In genomic region chr6:94756006-94756405, GRCm38 (mm10) we compare ENCODE assay signal across 14 mouse cellular contexts. TPM values are rescaled to one million over a fixed set of nuclear protein-coding genes. Genes with fewer than 3 reads are reported as not detected.
DNase-seq lines count a peak whose midpoint lies in the region; ATAC-seq lines count a peak whose summit lies in the region.
"Had no signal": no experiment of that assay in that cellular context is flagged by ENCODE, and none has a peak within 500 bp of the region (broad histone marks: within the 10 kb centered on the region; RNA-seq: fewer than 3 reads in every experiment).

No protein-coding gene starts in this region.

- H3K4me1 ChIP-seq in forebrain, embryonic 13.5 days: peaks cover 36% of the 10 kb centered on the region
- peaks cover 22% of the 10 kb centered on the region for H3K4me1 ChIP-seq in limb, embryonic 12.5 days (replicated peaks)
- H3K4me1 ChIP-seq in kidney, embryonic 16.5 days (ENCODE audit: insufficient read depth, low read length): 0 out of 2 replicates have a peak, but pooled peaks cover 7% of the 10 kb centered on the region

- no peaks in the 10 kb centered on the region for H3K9me3 ChIP-seq in forebrain, embryonic 13.5 days (replicated peaks)
- H3K9me3 ChIP-seq in limb, embryonic 12.5 days: no peaks in the 10 kb centered on the region
- no peaks in the 10 kb centered on the region for H3K9me3 ChIP-seq in kidney, embryonic 16.5 days (ENCODE audit: low read length)
- H3K9me3 ChIP-seq: G1E had no signal

- peak; percentile 39 for DNase-seq in embryo, embryonic 10 days (ENCODE audit: low spot score)
- no peak for DNase-seq in embryo, embryonic 11 days
- peak; percentile 33 for DNase-seq in ES-CJ7 (ENCODE audit: low read depth, low spot score)
- no peak for DNase-seq in spleen, postnatal 14 days (ENCODE audit: low spot score in 2 of 2)
- DNase-seq: cerebellum, postnatal 25 days; kidney, adult 2 months; liver; spleen, adult 18-20 months; thymus, postnatal 14 days had no signal

- peak overlapping the region; percentile 55 for H3K27ac ChIP-seq in forebrain, embryonic 13.5 days
- H3K27ac ChIP-seq in limb, embryonic 12.5 days: peak overlapping the region; percentile 8; the same call in 1 of the 2 replicates
- H3K27ac ChIP-seq in kidney, embryonic 16.5 days (ENCODE audit: low read length): no peak overlapping the region

- H3K4me2 ChIP-seq in forebrain, embryonic 13.5 days: no peak overlapping the region
- no peak overlapping the region for H3K4me2 ChIP-seq in limb, embryonic 12.5 days
- no peak overlapping the region for H3K4me2 ChIP-seq in kidney, embryonic 16.5 days (replicated peaks; ENCODE audit: low read depth, low read length)

- no peaks in the 10 kb centered on the region for H3K36me3 ChIP-seq in forebrain, embryonic 13.5 days (ENCODE audit: poor library complexity, severe bottlenecking)
- no peaks in the 10 kb centered on the region for H3K36me3 ChIP-seq in limb, embryonic 12.5 days
- no peaks in the 10 kb centered on the region for H3K36me3 ChIP-seq in kidney, embryonic 16.5 days (ENCODE audit: insufficient read depth, low read length)
- H3K36me3 ChIP-seq: G1E had no signal

- H3K27me3 ChIP-seq in forebrain, embryonic 13.5 days: no peaks in the 10 kb centered on the region
- no peaks in the 10 kb centered on the region for H3K27me3 ChIP-seq in limb, embryonic 12.5 days
- no peaks in the 10 kb centered on the region for H3K27me3 ChIP-seq in kidney, embryonic 16.5 days (ENCODE audit: insufficient read depth, low read length)

- no peak overlapping the region for H3K4me3 ChIP-seq in forebrain, embryonic 13.5 days
- H3K4me3 ChIP-seq in limb, embryonic 12.5 days (replicated peaks): no peak overlapping the region
- no peak overlapping the region for H3K4me3 ChIP-seq in kidney, embryonic 16.5 days (ENCODE audit: low read length)

- H3K9ac ChIP-seq in forebrain, embryonic 13.5 days: no peak overlapping the region
- H3K9ac ChIP-seq in limb, embryonic 12.5 days (replicated peaks): no peak overlapping the region
- H3K9ac ChIP-seq in kidney, embryonic 16.5 days (replicated peaks; ENCODE audit: low read length): no peak overlapping the region

- 2% methylated on average over 4 of the region's 4 CpGs for WGBS in forebrain, embryonic 13.5 days
- WGBS in limb, embryonic 12.5 days: 70% methylated on average over 4 of the region's 4 CpGs
- 65% methylated on average over 4 of the region's 4 CpGs for WGBS in kidney, embryonic 16.5 days

- peak; percentile 85 for ATAC-seq in forebrain, embryonic 13.5 days
- ATAC-seq in limb, embryonic 12.5 days (ENCODE audit: insufficient number of reproducible peaks, insufficient read depth, low FRiP score, low TSS enrichment, low read depth): no peak
- no peak for ATAC-seq in kidney, embryonic 16.5 days (ENCODE audit: low FRiP score, low TSS enrichment)
- no peak for ATAC-seq in activated CD4-positive, CD25-positive, alpha-beta regulatory T cell, adult 4 months

RNA-seq across cellular contexts. Expression of gene Lrig1, which starts 56.0 kb away (rescaled TPM):
- polyA plus RNA-seq in forebrain, embryonic 13.5 days (2015; fragmentation: Nextera tagmentation; extraction: Ambion mirVana): 6.4 and 7.6 TPM in 2 replicates
- polyA plus RNA-seq in limb, embryonic 12.5 days (2016; fragmentation: Nextera tagmentation; extraction: Ambion mirVana): 20.5 and 25.0 TPM in 2 replicates
- polyA plus RNA-seq in kidney, embryonic 16.5 days (2015; fragmentation: Nextera tagmentation; extraction: Ambion mirVana): 6.3 and 7.4 TPM in 2 replicates
- polyA plus RNA-seq in activated CD4-positive, CD25-positive, alpha-beta regulatory T cell, adult 4 months (2017; shearing (Covaris generic)): 10 to 100 TPM; 16.2 to 31.1 TPM

Comparison
In these comparisons a context has a peak if more than half of its experiments do, and no peak if none do; other contexts are left out.
1. DNase-seq: peak in embryo, embryonic 10 days (single experiment) and ES-CJ7 (single experiment); none in embryo, embryonic 11 days (single experiment) and spleen, postnatal 14 days (0 of 2).